Mouse (Mus musculus): Measurements from ENCODE around the gene Cdyl. TPM values are rescaled to one million over a fixed set of nuclear protein-coding genes. Genes with fewer than 3 reads are reported as not detected.

The Cdyl gene
- polyA plus RNA-seq (2015; fragmentation: Illumina TruSeq; extraction: RNeasy Lipid Tissue Mini Kit (QIAGEN cat#74804); ENCODE audit: low read depth, low replicate concordance): 6.5 TPM

DNA sequence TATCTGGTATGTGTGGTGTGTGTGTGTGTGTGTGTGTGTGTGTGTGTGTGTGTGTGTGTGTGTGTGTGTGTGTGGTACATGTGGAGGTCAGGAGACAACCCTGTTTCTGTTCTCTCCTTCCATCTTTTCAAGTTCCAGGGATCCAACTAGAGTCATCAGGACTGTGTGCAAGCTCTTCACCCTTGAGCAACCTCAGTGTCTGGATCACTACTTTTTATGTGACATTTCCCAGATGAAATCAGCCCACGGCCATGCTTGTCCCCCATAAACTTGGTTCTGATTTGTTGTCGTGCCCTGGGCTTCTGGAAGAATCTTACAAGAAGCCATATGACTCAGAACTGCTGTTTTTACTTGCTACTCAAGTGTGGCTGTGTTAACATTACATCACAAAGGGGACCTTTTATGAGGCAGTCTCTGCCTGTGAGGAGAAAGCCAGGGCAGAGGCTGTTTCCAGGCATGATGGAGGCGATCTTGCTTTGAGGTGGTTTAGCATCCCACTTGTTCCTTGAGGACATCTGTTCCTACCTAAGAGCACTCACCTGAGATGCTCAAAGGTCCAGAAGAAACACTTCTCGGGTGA, at the start of gene Cdyl:
Gene Cdyl, plus strand, starts transcription at position 428 of the 580 bp plus-strand sequence.

GRCm38 (mm10) chr13:35905879-35906481, 246.3 kb downstream of the Cdyl start, which contains the start of gene Rpp40:
Gene Rpp40 (minus strand): TSS chr13:35906359.

Other genes starting within 250 kb of the Cdyl start
- 4.1 TPM for gene Rpp40, start 246.5 kb downstream of the Cdyl start, polyA plus RNA-seq (2015; fragmentation: Illumina TruSeq; extraction: RNeasy Lipid Tissue Mini Kit (QIAGEN cat#74804); ENCODE audit: low read depth, low replicate concordance)

Data from brain, adult 10 weeks (tissue).